ENCODE assay signal across 19 mouse cellular contexts in the genomic region with DNA sequence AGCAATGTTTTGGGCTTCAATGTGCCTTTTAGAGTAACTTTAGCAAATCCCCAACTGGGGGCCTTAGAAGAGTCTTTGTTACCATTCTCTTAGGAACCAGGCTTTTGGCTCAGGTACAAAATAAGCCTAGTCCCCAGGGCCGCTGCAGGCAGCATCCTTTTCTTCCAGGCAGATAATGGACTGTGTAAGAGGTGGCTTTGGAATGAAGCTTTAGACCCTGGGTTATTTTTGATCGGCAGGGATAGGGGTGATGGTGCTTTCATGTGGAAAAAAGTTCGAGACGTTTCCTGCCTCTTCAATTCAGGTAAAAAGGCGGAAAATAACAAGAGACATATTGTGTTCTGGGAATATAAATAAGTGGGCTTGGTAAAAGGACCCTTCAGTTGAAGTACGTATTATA.
"Had no signal": no experiment of that assay in that cellular context is flagged by ENCODE, and none has a peak within 500 bp of the region (broad histone marks: within the 10 kb centered on the region; RNA-seq: fewer than 3 reads in every experiment).

No protein-coding gene starts in this region.

- H3K4me3 ChIP-seq: liver, embryonic 13.5 days; liver, embryonic 15.5 days; lung, embryonic 15.5 days; megakaryocyte, embryonic 14.5 days; midbrain, embryonic 12.5 days; neural tube, embryonic 12.5 days; stomach, embryonic 15.5 days had no signal

- H3K4me2 ChIP-seq: liver, embryonic 13.5 days; liver, embryonic 15.5 days; lung, embryonic 15.5 days; midbrain, embryonic 12.5 days; neural tube, embryonic 12.5 days; stomach, embryonic 15.5 days had no signal

- DNase-seq: liver, embryonic 13.5 days; liver, postnatal 0 days; lung, adult 2 months; lung, postnatal 14 days; lung, postnatal 36 days; midbrain, embryonic 14.5 days; right cerebral cortex, postnatal 14 days; thymus, adult 18-20 months; thymus, postnatal 14 days; thymus, postnatal 4 days had no signal

- ATAC-seq: liver, postnatal 0 days; lung, postnatal 0 days had no signal

- H3K27ac ChIP-seq: liver, embryonic 13.5 days; liver, embryonic 15.5 days; lung, embryonic 15.5 days; macrophage; midbrain, embryonic 12.5 days; neural tube, embryonic 12.5 days; stomach, embryonic 15.5 days; stomach, postnatal 0 days had no signal

- H3K27me3 ChIP-seq: liver, embryonic 13.5 days; liver, embryonic 15.5 days; lung, embryonic 15.5 days; megakaryocyte, embryonic 14.5 days; midbrain, embryonic 12.5 days; neural tube, embryonic 12.5 days; stomach, embryonic 15.5 days had no signal

- H3K36me3 ChIP-seq: liver, embryonic 13.5 days; liver, embryonic 15.5 days; lung, embryonic 15.5 days; midbrain, embryonic 12.5 days; neural tube, embryonic 12.5 days; stomach, embryonic 15.5 days had no signal

- H3K4me1 ChIP-seq: liver, embryonic 13.5 days; liver, embryonic 15.5 days; lung, embryonic 15.5 days; megakaryocyte, embryonic 14.5 days; midbrain, embryonic 12.5 days; neural tube, embryonic 12.5 days had no signal

- H3K9me3 ChIP-seq: liver, embryonic 13.5 days; liver, embryonic 15.5 days; lung, embryonic 15.5 days; midbrain, embryonic 12.5 days; neural tube, embryonic 12.5 days; stomach, embryonic 15.5 days had no signal

- H3K9ac ChIP-seq: liver, embryonic 13.5 days; liver, embryonic 15.5 days; liver, postnatal 0 days; lung, embryonic 15.5 days; midbrain, embryonic 12.5 days; neural tube, embryonic 12.5 days; stomach, embryonic 15.5 days had no signal
